Mouse (Mus musculus) olfactory bulb, adult 2 months (tissue): Measurements from ENCODE around the gene Wasf2. TPM values are rescaled to one million over a fixed set of nuclear protein-coding genes. Genes with fewer than 3 reads are reported as not detected.

Source experiments
- H3K27ac ChIP-seq: fragments of 200-500 bp; 2 replicates; pipeline ENCODE4 v1.5.1; 2012; ENCODE audit warnings: low read depth, low read length; ENCODE audit not compliant: insufficient read depth
- H3K4me1 ChIP-seq: fragments of 200-500 bp; 2 replicates; pipeline ENCODE4 v1.6.1; 2012; ENCODE audit warnings: low read length; ENCODE audit not compliant: control insufficient read depth, insufficient read depth
- H3K4me3 ChIP-seq: fragments of 200-500 bp; 2 replicates; pipeline ENCODE4 v1.5.1; 2012; ENCODE audit warnings: mild to moderate bottlenecking, low read depth, low read length, moderate library complexity; ENCODE audit not compliant: insufficient read depth
- CTCF ChIP-seq: fragments of 200-500 bp; IDR thresholded peaks from 2 replicates; pipeline ENCODE4 v1.5.1; 2012; ENCODE audit warnings: low read depth, mild to moderate bottlenecking, low read length, moderate library complexity; ENCODE audit not compliant: insufficient read depth
- POLR2A ChIP-seq: fragments of 200-500 bp; IDR thresholded peaks from 2 replicates; pipeline ENCODE4 v1.6.1; 2012; ENCODE audit warnings: mild to moderate bottlenecking, low read depth, low read length, moderate library complexity; ENCODE audit not compliant: insufficient read depth
- WGBS: fragments of 180-500 bp; shearing (Covaris S2); methylation state at CpG from one replicate; pipeline ENCODE4 v1.1.7; 2018; 5-methylcytosine and 5-hydroxymethylcytosine counted together
- polyA plus RNA-seq: library from polyadenylated mRNA; stranded (reverse); fragments of >200 nt; gene quantifications from 2 replicates; pipeline ENCODE4 v1.2.4, GENCODE M21; 2012; ENCODE audit warnings: low replicate concordance; ENCODE audit not compliant: missing spikeins, insufficient read depth, insufficient read length

The Wasf2 gene
- polyA plus RNA-seq, 1 experiment: not detected

GRCm38 (mm10) chr4:133241910-133242309 is 111.6 kb downstream of the Wasf2 start:
- Histone ChIP-seq H3K4me3 (peak overlapping the region; percentile 71; the same call in 1 of the 2 replicates), H3K27ac (no peak overlapping the region), H3K4me1 (peaks cover 8% of the 10 kb centered on the region)
- no peak for TF ChIP-seq POLR2A
- TF ChIP-seq CTCF: no peak
- WGBS: 34% methylated on average over 11 of the region's 11 CpGs

- TF ChIP-seq POLR2A: no peak
- TF ChIP-seq CTCF: no peak
- Histone ChIP-seq H3K4me3 (no peak overlapping the region), H3K4me1 (peaks cover 8% of the 10 kb centered on the region), H3K27ac (no peak overlapping the region)
- WGBS: 64% methylated on average over 9 of the region's 9 CpGs
These were observed 112.4 kb downstream of the Wasf2 start for GRCm38 (mm10) chr4:133242710-133243109.

DNA sequence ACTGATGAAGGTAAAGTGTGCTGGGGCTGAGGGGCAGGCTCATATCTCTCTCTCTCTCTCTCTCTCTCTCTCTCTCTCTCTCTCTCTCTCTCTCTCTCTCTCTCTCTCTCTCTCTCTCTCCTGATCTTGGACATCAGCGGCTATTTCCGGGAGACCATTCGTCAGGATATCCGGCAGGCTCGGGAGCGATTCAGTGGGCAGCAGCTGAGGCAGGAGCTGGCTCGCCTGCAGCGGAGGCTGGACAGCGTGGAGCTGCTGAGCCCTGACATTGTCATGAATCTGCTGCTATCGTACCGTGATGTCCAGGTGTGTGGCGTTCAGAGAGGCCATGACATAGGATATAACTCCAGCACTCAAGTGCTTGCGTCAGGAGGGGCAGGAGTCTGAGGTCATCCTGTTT is 113.2 kb downstream of the Wasf2 start:
- H3K4me3 ChIP-seq: no peak overlapping the region
- H3K27ac ChIP-seq: no peak overlapping the region
- 66% methylated on average over 13 of the region's 13 CpGs for WGBS
- TF ChIP-seq POLR2A (no peak), CTCF (no peak)
- peaks cover 8% of the 10 kb centered on the region for H3K4me1 ChIP-seq

DNA sequence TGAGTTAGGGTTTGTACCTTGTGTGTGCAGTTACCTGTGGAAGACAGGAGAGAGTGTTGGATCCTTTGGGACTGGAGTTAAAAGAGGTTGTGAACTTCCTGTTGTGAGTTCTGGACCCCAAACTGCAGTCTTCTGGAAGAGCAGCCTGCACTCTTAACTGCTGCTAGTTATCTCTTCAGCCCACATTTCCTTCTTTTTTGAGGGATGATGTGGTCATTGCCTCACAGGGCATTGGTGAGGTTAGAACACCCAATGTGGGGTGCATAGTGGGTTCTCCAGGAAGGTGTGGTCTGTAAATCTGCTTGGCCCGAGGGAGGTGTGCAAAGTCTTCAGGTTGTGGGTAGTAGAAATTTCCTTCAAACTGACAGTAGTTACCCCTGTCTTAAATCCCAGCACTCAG is 114.0 kb downstream of the Wasf2 start:
- Histone ChIP-seq H3K27ac (no peak overlapping the region), H3K4me1 (peaks cover 8% of the 10 kb centered on the region), H3K4me3 (no peak overlapping the region)
- 83% methylated on average over 1 of the region's 1 CpGs for WGBS
- no peak for TF ChIP-seq POLR2A
- TF ChIP-seq CTCF: no peak

- no peak overlapping the region for H3K4me3 ChIP-seq
- H3K27ac ChIP-seq: no peak overlapping the region
- 54% methylated on average over 15 of the region's 15 CpGs for WGBS
- TF ChIP-seq POLR2A (no peak), CTCF (no peak)
- peaks cover 10% of the 10 kb centered on the region for H3K4me1 ChIP-seq
These were observed 116.8 kb downstream of the Wasf2 start for GRCm38 (mm10) chr4:133247072-133247471.

DNA sequence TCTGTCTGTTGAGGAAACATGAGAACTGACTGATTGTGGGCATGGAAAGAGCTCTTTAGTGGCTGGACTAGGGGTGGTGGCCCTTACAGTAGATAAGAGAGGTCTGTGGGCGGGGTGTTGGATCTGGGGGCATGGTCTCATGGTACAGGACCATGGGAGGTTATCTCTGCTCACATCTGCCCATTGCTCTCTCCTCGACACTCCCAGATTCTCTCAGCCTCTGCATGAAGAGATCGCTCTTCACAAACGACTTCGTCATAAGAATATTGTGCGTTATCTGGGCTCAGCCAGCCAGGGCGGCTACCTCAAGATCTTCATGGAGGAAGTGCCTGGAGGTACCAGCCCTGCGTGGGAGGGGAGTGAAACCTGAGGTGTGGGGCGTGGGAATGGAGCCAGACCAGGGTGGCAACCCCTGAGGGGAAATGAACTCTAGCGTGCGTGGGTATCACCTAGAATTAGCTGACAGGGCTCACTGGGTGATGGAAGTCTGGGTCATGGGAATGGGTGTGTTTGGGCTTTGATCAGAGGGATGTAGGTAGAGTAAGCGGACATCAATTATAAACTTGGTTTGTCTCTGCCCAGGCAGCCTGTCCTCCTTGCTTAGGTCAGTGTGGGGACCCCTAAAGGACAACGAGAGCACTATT is 117.6 kb downstream of the Wasf2 start:
- 81% methylated on average over 13 of the region's 13 CpGs for WGBS
- TF ChIP-seq CTCF (no peak), POLR2A (no peak)
- H3K27ac ChIP-seq: no peak overlapping the region
- peaks cover 10% of the 10 kb centered on the region for H3K4me1 ChIP-seq
- no peak overlapping the region for H3K4me3 ChIP-seq

Other genes with a start within 250 kb of the Wasf2 start
- not detected in 2 replicates for gene Stx12, start 246.0 kb upstream of the Wasf2 start, polyA plus RNA-seq
- not detected in 2 replicates for gene Fam76a, start 207.9 kb upstream of the Wasf2 start, polyA plus RNA-seq
- not detected in 2 replicates for gene Fgr, start 156.4 kb upstream of the Wasf2 start, polyA plus RNA-seq
- gene Ahdc1, start 119.2 kb upstream of the Wasf2 start, polyA plus RNA-seq: not detected in 2 replicates
- not detected in 2 replicates for gene Cd164l2, start 81.6 kb downstream of the Wasf2 start, polyA plus RNA-seq
- not detected in 2 replicates for gene Gpr3, start 82.0 kb downstream of the Wasf2 start, polyA plus RNA-seq
- not detected in 2 replicates for gene Map3k6, start 110.3 kb downstream of the Wasf2 start, polyA plus RNA-seq
- not detected in 2 replicates for gene Sytl1, start 132.6 kb downstream of the Wasf2 start, polyA plus RNA-seq
- not detected in 2 replicates for gene Tmem222, start 147.3 kb downstream of the Wasf2 start, polyA plus RNA-seq
- gene Wdtc1, start 223.0 kb downstream of the Wasf2 start, polyA plus RNA-seq: 113 TPM in 1 of 2 replicates, not detected in the other
- gene Slc9a1, start 239.2 kb downstream of the Wasf2 start, polyA plus RNA-seq: not detected in 2 replicates